Mouse (Mus musculus) gastrocnemius, adult 2 months (tissue): ENCODE measurements around the gene Dhx9. TPM values are rescaled to one million over a fixed set of nuclear protein-coding genes. Genes with fewer than 3 reads are reported as not detected.
"Not testable (repeated sequence)": the region's sequence is repeated elsewhere in the genome, so short reads cannot be mapped to it uniquely, and the experiment has no call there.

ENCODE experiments used
- DNase-seq: peaks from one replicate; pipeline ENCODE4 v3.0.0; 2022
- H3K27ac ChIP-seq: fragments of 200-600 bp; 2 replicates; pipeline ENCODE4 v1.8.1; 2022; ENCODE audit warnings: mild to moderate bottlenecking
- H3K4me3 ChIP-seq: fragments of 200-600 bp; 2 replicates; pipeline ENCODE4 v1.8.1; 2022; ENCODE audit warnings: mild to moderate bottlenecking, moderate library complexity
- CTCF ChIP-seq: fragments of 200-600 bp; IDR thresholded peaks from 2 replicates; pipeline ENCODE4 v1.8.1; 2022; ENCODE audit warnings: antibody characterized with exemption, mild to moderate bottlenecking, moderate library complexity
- intact Hi-C: fragments of 180-260 bp; cut with DNase I; formaldehyde crosslinking; loops from one replicate; pipeline ENCODE4 v1.15.1; 2025
- total RNA-seq, 2 experiments: library from RNA; stranded (reverse); gene quantifications; 2 replicates each; pipeline ENCODE4 v1.2.3; 2021

Dhx9 gene
- total RNA-seq, 2 experiments from 2014 or later, result 26.1 to 29.5 TPM

DNA sequence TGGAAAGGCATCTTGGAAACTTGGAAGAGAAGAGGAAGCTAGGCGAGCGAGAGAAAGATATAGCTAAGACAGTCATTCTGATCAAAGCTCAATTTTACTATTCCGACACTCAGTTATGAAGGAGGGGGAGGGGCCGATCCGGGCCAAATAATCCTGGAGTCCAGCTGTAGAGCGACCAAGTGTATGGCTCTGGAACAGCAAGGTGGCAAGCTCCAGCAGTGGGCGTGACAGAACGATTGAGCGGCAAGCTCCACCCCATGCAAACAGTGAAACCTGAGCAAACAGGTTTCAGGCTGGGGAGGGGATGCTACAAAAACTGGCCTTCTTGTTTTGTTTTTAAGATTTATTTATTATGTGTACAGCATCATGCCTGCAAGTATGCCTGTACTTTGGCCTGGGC, 12.6 kb upstream of the Dhx9 start:
- H3K27ac ChIP-seq, result no peak overlapping the region
- TF ChIP-seq CTCF, result no peak
- no peak overlapping the region for H3K4me3 ChIP-seq
- intact Hi-C loops, result no loop called here
- DNase-seq, result no peak

DNA sequence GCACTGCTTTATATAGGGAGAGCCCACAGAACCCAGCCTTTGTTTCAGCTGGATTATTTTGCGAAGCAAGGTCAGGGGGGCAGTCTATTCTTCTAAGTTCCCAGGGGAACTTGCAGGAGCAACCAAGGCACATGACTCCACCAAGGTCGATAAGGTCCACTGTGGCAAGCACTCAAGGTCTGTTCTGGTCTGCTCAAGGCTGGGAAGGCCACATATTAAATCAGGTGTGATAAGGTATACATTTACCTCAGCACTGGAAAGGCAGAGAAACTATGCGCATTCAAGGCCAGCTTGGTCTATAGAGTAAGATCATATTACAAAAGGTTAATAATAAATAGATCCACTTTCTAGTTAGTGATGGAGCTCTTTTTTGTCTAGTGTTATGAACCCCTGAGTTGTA, 8.6 kb upstream of the Dhx9 start:
- Histone ChIP-seq H3K27ac (no peak overlapping the region), H3K4me3 (no peak overlapping the region)
- no peak for DNase-seq
- TF ChIP-seq CTCF, result no peak
- intact Hi-C loops, result no loop called here

- H3K27ac ChIP-seq, result no peak overlapping the region
- intact Hi-C loops, result no loop called here
These were observed 6.5 kb upstream of the Dhx9 start for GRCm38 (mm10) chr1:153493931-153494330.

DNA sequence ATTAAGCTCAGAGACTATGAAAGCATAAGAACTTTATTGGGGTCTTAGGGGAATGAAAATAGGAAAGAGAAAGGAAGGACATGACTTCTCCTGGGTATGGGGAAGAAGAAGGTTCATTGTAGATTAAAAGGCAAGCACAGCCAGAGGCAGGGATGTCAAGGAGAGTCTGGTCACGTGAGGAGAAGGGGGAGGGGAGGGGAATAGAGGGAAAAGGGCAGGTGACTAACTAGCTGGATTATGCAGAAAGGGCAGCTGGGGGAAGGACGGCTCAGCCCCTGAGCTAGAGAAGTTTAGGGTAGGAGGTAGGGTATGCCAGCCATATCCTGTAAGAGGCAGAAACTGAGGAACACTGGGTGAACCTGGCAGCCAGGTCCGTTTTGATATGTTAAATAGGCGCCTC, 5.9 kb upstream of the Dhx9 start:
- TF ChIP-seq CTCF, result no peak
- intact Hi-C loops, result no loop called here
- H3K4me3 ChIP-seq, result no peak overlapping the region

More at GRCm38 (mm10) chr1:153493931-153494330, 6.5 kb upstream of the Dhx9 start:
- no peak overlapping the region for H3K4me3 ChIP-seq
- no peak for DNase-seq
- no peak for TF ChIP-seq CTCF

GRCm38 (mm10) chr1:153491822-153492221, 4.4 kb upstream of the Dhx9 start:
- no peak overlapping the region for H3K4me3 ChIP-seq
- DNase-seq, result no peak
- 0 out of 2 replicates have a peak overlapping the region, but pooled peaks have one; percentile 28 for H3K27ac ChIP-seq
- intact Hi-C loops, result no loop called here
- TF ChIP-seq CTCF, result no peak

More for the DNA sequence above, 5.9 kb upstream of the Dhx9 start:
- DNase-seq, result no peak
- no peak overlapping the region for H3K27ac ChIP-seq

DNA sequence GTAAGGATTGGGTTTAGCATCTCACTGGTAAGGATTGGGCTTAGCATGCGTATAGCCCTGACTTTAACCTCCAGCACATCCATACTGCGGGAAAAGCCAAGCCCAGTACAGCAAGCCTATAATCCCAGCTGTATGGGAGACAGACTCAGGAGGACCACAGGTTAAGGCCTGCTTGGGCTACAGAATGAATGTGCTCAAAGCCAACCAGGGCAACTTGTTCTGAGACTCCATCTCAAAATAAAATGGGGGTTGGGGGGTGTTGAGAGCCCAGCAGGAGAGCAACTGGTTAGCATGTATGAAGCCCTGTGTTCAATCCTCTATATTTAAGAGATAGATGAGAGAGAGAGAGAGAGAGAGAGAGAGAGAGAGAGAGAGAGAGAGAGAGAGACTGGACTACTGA, 3.9 kb upstream of the Dhx9 start:
- no peak for TF ChIP-seq CTCF
- no peak for DNase-seq
- no peak overlapping the region for H3K27ac ChIP-seq

GRCm38 (mm10) chr1:153489963-153490362, 2.5 kb upstream of the Dhx9 start:
- intact Hi-C loops, result no loop called here

More for the DNA sequence above, 3.9 kb upstream of the Dhx9 start:
- intact Hi-C loops, result no loop called here
- no peak overlapping the region for H3K4me3 ChIP-seq

DNA sequence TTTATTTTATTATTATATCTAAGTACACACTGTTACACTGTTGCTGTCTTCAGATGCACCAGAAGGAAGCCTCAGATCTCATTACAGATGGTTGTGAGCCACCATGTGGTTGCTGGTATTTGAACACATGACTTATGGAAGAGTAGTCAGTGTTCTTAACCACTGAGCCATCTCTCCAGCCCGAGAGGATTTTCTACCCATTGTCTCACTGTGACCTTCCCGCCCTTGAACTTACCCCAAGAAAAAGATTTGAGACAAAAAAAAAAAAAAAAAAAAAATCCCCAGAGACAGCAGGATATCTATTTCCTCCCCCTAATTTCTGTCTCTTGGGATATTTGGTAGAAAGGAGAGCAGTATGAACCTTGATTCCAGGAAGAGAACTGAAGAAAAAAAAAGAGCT, 2.1 kb upstream of the Dhx9 start:
- 0 out of 2 replicates have a peak overlapping the region, but pooled peaks have one; percentile 6 for H3K27ac ChIP-seq
- intact Hi-C loops, result no loop called here
- no peak for TF ChIP-seq CTCF
- DNase-seq, result no peak
- no peak overlapping the region for H3K4me3 ChIP-seq

More at GRCm38 (mm10) chr1:153489963-153490362, 2.5 kb upstream of the Dhx9 start:
- DNase-seq, result no peak
- TF ChIP-seq CTCF, result no peak
- H3K27ac ChIP-seq, result 0 out of 2 replicates have a peak overlapping the region, but pooled peaks have one; percentile 6
- no peak overlapping the region for H3K4me3 ChIP-seq

DNA sequence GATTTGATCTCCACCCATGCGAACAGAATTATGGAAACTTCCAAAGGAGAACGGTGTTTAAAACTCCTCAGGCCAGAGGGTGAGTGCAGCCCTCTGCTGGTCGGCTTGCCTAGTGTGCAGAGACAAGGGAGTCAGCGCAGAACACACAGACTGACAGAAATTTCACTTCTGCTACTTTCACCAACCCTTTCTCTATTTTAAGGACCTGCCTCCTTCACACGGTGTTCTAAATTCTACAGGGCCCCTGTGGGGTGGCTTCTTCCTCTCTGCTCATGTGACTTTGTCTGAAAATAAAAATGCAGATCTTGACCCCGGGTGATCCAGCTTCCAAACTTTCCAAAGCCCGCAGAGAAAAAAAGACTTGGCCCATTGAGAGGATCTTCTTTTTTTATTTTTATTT, 1.7 kb upstream of the Dhx9 start:
- intact Hi-C loops, result no loop called here
- Histone ChIP-seq H3K27ac (peak overlapping the region; percentile 28; the same call in 1 of the 2 replicates), H3K4me3 (no peak overlapping the region)
- peak; percentile 40 for DNase-seq
- peak; percentile 26 for TF ChIP-seq CTCF

- DNase-seq, result peak; percentile 68
- peak overlapping the region; percentile 77 for H3K4me3 ChIP-seq
- intact Hi-C loops, result no loop called here
- no peak for TF ChIP-seq CTCF
- H3K27ac ChIP-seq, result peak overlapping the region; percentile 94
These were observed 527 bp downstream of the Dhx9 start for GRCm38 (mm10) chr1:153486767-153487499.

- intact Hi-C loops, DNase-seq, H3K27ac ChIP-seq: not testable (repeated sequence)
- peak overlapping the region; percentile 77 for H3K4me3 ChIP-seq
These were observed 1.3 kb downstream of the Dhx9 start for GRCm38 (mm10) chr1:153486120-153486519.

DNA sequence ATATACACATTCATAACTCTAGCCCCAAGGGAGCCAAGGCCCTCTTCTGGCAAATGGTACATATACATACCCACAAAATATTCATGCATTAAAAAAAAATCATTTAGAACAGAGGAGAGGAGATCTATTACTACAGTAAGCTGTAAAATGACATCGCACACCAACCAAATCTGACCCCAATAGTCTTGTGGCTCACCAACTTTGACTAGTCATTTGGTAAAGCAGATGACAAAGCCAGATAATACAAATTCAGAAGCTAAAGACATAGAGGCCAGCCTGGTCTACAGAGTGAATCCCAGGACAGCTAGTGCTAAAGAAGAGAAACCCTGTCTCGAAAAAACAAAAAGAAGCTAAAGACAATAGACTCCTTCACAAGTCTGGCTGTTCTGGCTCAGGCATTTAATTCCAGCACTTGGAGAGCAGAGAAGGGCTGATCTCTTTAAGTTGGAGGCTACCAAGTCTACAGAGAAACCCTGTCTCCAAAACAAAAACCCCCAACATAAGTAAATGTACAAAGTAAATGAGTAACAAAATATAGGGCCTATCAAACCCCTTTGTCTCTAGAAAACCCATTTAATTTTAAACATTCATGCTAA, 2.2 kb downstream of the Dhx9 start:
- H3K4me3 ChIP-seq, result peak overlapping the region; percentile 21
- intact Hi-C loops, result no loop called here
- DNase-seq, result no peak
- H3K27ac ChIP-seq, result peak overlapping the region; percentile 1
- TF ChIP-seq CTCF, result no peak

GRCm38 (mm10) chr1:153481025-153481412, 6.4 kb downstream of the Dhx9 start:
- TF ChIP-seq CTCF, result no peak
- no peak overlapping the region for H3K27ac ChIP-seq
- H3K4me3 ChIP-seq, result no peak overlapping the region
- DNase-seq, result no peak
- intact Hi-C loops, result no loop called here
